Mouse (Mus musculus) kidney, adult 8-10 months (tissue): ENCODE data around the gene Lpin3.

ENCODE experiments used
- DNase-seq, 2 experiments: peaks; one replicate each; pipeline ENCODE4 v3.0.0; 2022

The Lpin3 gene

GRCm38 (mm10) chr2:160940930-160941709, 60.6 kb downstream of the Lpin3 start:
- no peak for DNase-seq

DNA sequence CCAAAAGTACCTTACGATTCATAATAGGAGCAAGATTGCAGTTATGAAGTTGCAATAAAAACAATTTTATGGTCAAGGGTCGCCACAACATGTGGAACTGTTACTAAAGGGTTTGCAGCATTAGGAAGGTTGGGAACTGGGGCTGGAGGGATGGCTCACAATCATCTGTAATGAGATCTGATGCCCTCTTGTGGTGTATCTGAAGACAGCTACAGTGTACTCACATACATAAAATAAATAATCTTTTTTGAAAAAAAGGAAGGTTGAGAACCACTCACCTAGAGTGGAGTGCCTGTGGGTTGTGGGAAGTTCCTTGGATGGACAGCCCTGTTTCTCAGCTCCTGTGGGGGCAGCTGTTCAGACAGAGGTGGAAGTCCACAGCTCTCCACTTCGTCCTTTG, 62.0 kb downstream of the Lpin3 start:
- no peak for DNase-seq

DNA sequence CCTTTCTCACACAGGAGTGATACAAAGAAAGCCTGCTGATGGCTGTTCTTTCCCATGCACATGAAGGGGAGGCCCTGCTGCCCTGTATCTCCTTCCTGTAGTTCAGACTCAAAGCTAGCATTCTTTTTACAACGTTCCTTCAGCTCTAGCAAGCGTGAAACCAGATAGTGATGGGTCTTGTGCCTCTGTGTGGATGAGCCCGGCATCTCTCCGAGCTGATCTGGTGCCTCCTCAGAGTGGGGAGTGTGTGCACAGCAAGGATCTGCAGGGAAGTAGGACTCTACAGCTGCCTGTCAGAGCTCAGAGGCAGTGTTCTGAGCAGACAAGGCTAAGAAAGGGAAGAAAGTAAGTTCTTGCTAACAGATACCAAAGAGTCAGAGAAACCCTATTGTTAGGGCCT, 71.1 kb downstream of the Lpin3 start:
- no peak for DNase-seq

DNA sequence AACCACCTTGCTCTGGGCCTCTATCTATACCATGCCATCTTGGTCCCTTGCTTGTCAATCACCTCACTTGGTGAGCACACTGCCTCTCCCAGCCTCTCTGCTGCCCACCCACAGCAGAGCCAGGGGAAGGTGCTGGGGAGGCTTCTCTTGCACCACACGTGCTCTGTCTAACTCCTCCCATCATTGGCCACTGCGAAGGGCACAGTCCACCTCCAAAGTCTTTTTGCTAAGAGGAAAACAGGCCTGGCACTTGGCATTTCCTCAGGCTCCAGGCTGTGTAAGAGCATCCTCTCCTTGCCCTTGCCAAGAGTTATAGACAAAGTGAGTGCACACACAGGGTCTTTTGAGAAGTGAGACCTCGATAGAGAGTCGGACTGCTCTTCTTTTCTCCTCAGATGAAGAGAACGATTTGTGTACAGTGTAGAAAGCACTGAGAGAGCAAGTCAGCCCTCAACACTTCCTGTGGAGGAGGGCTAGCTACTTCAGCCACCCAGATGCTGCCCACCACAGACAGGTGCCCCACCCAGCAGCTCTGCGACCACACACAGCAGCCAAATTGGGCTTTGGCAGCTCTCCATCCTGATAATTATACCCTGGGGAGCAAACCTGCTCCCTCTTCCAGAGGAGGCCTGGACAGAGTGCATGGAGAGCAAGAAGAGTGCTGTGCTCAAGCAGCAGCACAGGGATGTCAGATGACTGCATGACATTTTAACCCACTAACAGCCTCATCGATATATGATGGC, 72.8 kb downstream of the Lpin3 start:
- no peak for DNase-seq

GRCm38 (mm10) chr2:160954541-160954940, 74.1 kb downstream of the Lpin3 start:
- DNase-seq: no peak

DNA sequence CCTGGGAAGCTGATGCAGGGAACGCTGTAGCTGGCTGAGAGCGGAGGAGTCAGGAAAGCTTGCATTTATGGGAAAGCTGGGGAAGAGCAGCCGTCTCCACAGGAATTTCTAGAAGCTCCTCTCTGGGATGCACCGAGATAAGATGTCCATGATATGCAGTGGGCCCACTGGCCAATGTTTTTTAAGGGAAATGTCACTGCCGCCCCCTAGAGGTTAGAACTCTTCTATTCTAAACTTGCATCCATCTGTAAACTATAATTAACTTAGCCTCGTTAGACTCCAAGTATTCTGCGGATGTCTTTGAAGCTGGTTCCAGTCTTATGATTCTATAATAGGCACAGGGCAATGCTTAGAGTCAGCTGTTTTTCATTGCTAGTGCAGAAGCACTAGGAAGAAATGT, 74.9 kb downstream of the Lpin3 start:
- DNase-seq: no peak
